8 mouse cellular contexts compared by ENCODE assay signal in the genomic region with DNA sequence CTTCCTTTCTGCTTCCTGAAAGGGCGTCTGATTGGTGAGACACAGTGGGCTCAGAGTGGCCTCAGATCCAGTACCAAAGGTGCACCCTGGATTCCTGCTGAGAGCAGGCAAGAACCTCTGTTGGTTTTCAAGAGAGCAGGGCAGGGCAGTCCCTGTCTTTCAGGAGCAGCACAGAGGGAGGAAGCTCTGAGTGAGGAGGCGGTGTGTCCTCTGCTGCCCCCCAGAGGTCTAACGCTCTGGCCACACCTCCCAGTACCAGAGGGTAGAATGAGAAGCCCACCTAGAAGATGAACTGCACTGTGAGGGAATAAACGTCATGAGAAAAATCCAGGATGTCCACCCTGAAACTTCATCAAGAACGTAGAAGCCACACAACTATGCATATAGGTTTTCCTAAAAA. TPM values are rescaled to one million over a fixed set of nuclear protein-coding genes. Genes with fewer than 3 reads are reported as not detected.
DNase-seq lines count a peak whose midpoint lies in the region; ATAC-seq and TF ChIP-seq lines count a peak whose summit lies in the region.

No protein-coding gene starts in this region.

- H3K36me3 ChIP-seq in intestine, embryonic 15.5 days: peaks cover 27% of the 10 kb centered on the region
- peaks cover 2% of the 10 kb centered on the region for H3K36me3 ChIP-seq in spleen, adult 2 months (ENCODE audit: control insufficient read depth, insufficient read depth, low read length)

- no peak overlapping the region for H3K27ac ChIP-seq in intestine, embryonic 15.5 days
- H3K27ac ChIP-seq in spleen, adult 2 months (ENCODE audit: insufficient read depth, low read length): no peak overlapping the region

- peak; percentile 97 for ATAC-seq in granulocyte monocyte progenitor cell, adult 5-6 weeks (replicated peaks; ENCODE audit: poor library complexity, severe bottlenecking)
- peak; percentile 83 for ATAC-seq in intestine, embryonic 15.5 days

- H3K4me3 ChIP-seq in intestine, embryonic 15.5 days (replicated peaks): no peak overlapping the region
- H3K4me3 ChIP-seq in spleen, adult 2 months (ENCODE audit: extremely low read depth, insufficient read depth, insufficient read length): no peak overlapping the region

- DNase-seq in ovary, postnatal 14 days (ENCODE audit: low spot score): peak; percentile 25
- DNase-seq in ovary, postnatal 10 days (ENCODE audit: low spot score): no peak
- peak; percentile 25 for DNase-seq in c-Kit-positive CD71-negative TER-119-negative erythroid progenitor cells, embryonic 14.5 days (ENCODE audit: low read depth)
- DNase-seq in lung, adult 18-20 months: peak; percentile 55 to 60
- peak in 1 of 2 experiments; percentile 41 for DNase-seq in spleen, adult 2 months (ENCODE audit: low read depth in 1 of 2, low spot score in 2 of 2)
- DNase-seq in cerebellum, postnatal 36 days: no peak

- H3K9ac ChIP-seq in intestine, embryonic 15.5 days: no peak overlapping the region

- peak; percentile 52; the same call in 1 of the 2 replicates for TF ChIP-seq CTCF in spleen, adult 2 months (IDR thresholded peaks at IDR 0.05; ENCODE audit: extremely low read depth, insufficient read depth, insufficient read length, insufficient replicate concordance)

- 51% methylated on average over 5 of the region's 5 CpGs for WGBS in intestine, embryonic 15.5 days
- 63% methylated on average over 5 of the region's 5 CpGs for WGBS in spleen, adult 2 months

- H3K9me3 ChIP-seq in intestine, embryonic 15.5 days: no peaks in the 10 kb centered on the region

- TF ChIP-seq POLR2A in spleen, adult 2 months (IDR thresholded peaks at IDR 0.05; ENCODE audit: low read depth, low read length): no peak

- no peak overlapping the region for H3K4me2 ChIP-seq in intestine, embryonic 15.5 days (replicated peaks)

- H3K4me1 ChIP-seq in intestine, embryonic 15.5 days (replicated peaks): no peaks in the 10 kb centered on the region
- H3K4me1 ChIP-seq in spleen, adult 2 months (ENCODE audit: control insufficient read depth, insufficient read depth, insufficient read length): no peaks in the 10 kb centered on the region

- no peaks in the 10 kb centered on the region for H3K27me3 ChIP-seq in intestine, embryonic 15.5 days (replicated peaks)
- H3K27me3 ChIP-seq in spleen, adult 2 months (ENCODE audit: control insufficient read depth, insufficient read depth, low read length): 0 out of 2 replicates have a peak, but pooled peaks cover 2% of the 10 kb centered on the region

RNA-seq across cellular contexts. Expression of a gene that starts 21.5 kb away (rescaled TPM):
- total RNA-seq in granulocyte monocyte progenitor cell, adult 5-6 weeks (2014; fragmentation: Nextera tagmentation): 11.1 and 11.4 TPM in 2 replicates
- 10.3 and 12.2 TPM in 2 replicates for total RNA-seq in granulocyte monocyte progenitor cell, adult 5-6 weeks (2017)
- 93.6 and 102 TPM in 2 replicates for polyA plus RNA-seq in intestine, embryonic 15.5 days (2015; fragmentation: Nextera tagmentation; extraction: Ambion mirVana)
- polyA plus RNA-seq in spleen, adult 2 months (2012; rRNA removed): 1.4 and 1.5 TPM in 2 replicates

RNA-seq across cellular contexts. Expression of a gene that starts 34.3 kb away (rescaled TPM):
- 20.7 and 23.4 TPM in 2 replicates for total RNA-seq in granulocyte monocyte progenitor cell, adult 5-6 weeks (2014; fragmentation: Nextera tagmentation)
- 31.5 and 33.9 TPM in 2 replicates for total RNA-seq in granulocyte monocyte progenitor cell, adult 5-6 weeks (2017)
- polyA plus RNA-seq in intestine, embryonic 15.5 days (2015; fragmentation: Nextera tagmentation; extraction: Ambion mirVana): 71.1 and 80.8 TPM in 2 replicates
- 1.4 and 1.6 TPM in 2 replicates for polyA plus RNA-seq in spleen, adult 2 months (2012; rRNA removed)

Comparison
In these comparisons a context has a peak if more than half of its experiments do, and no peak if none do; other contexts are left out.
1. DNase-seq: peak in ovary, postnatal 14 days (single experiment), c-Kit-positive CD71-negative TER-119-negative erythroid progenitor cells, embryonic 14.5 days (single experiment) and lung, adult 18-20 months (2 of 2); none in ovary, postnatal 10 days (single experiment) and cerebellum, postnatal 36 days (0 of 2).
2. RNA of a gene that starts 21.5 kb away (polyA plus RNA-seq): 93.6 to 102 TPM in intestine, embryonic 15.5 days; 1.4 to 1.5 TPM in spleen, adult 2 months; every median in the first group is over 10 times any median in the second.
3. RNA of a gene that starts 34.3 kb away (polyA plus RNA-seq): 71.1 to 80.8 TPM in intestine, embryonic 15.5 days; 1.4 to 1.6 TPM in spleen, adult 2 months; every median in the first group is over 10 times any median in the second.